Mouse (Mus musculus) inflammation-experienced regulatory T-cells, adult 6 months (primary cell): ENCODE measurements around the gene Rsu1. TPM values are rescaled to one million over a fixed set of nuclear protein-coding genes. Genes with fewer than 3 reads are reported as not detected.

Source experiments
- ATAC-seq: one replicate; pipeline ENCODE4 v1.8.0; 2017
- polyA plus RNA-seq, 3 experiments: library from polyadenylated mRNA; unstranded; fragments of 100-300 nt; shearing (Covaris generic); gene quantifications; one replicate each; pipeline ENCODE4 v1.2.1; 2017

Rsu1 gene
- polyA plus RNA-seq, 3 experiments from 2014 or later: 57.8 to 69.9 (median 69.4) TPM

GRCm38 (mm10) chr2:13161717-13162116 is 109.5 kb downstream of the Rsu1 start:
- ATAC-seq: no peak

GRCm38 (mm10) chr2:13145245-13145644 is 126.0 kb downstream of the Rsu1 start:
- no peak for ATAC-seq

DNA sequence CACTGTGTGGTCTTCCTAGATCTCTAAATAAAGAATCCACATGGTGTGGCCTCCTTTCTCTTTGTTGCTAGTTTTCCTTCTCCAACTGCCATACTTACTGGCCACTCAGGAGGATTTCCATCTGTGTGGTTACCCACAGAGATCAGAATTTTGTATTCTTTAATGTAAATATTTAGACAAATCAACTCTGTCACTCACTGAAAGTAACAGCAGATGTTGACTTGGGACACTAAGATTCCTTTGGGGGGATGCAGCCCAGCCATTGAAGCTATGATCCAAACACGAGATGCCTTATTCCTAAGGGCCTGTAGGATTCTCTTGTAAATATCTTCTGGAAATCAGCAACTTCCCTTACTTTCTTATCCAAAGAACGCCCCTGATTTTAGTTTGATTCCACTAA is 136.3 kb downstream of the Rsu1 start:
- ATAC-seq: no peak

- ATAC-seq: peak; percentile 94
These were observed 138.4 kb downstream of the Rsu1 start for GRCm38 (mm10) chr2:13132841-13133240.

DNA sequence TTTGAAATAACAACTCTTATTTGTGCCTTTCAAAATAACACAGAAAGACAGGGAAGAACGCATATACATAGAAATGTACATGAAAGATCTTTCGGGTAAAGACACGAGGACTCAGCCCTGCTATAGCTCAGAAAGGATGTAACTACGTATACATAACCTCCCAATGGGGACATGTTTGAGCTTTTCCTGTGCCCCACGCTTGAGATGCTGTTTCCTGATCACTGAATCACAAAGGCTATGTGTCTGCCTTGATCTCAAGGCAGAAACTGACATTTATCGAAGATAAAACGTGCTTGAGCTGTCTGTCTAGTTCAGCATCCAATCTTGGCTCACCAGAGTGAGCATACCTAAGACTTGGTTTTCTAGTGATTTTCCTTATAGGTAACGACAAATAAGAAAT is 138.8 kb downstream of the Rsu1 start:
- peak; percentile 76 for ATAC-seq

GRCm38 (mm10) chr2:13129859-13130258 is 141.4 kb downstream of the Rsu1 start:
- peak; percentile 16 for ATAC-seq

- no peak for ATAC-seq
These were observed 141.9 kb downstream of the Rsu1 start for GRCm38 (mm10) chr2:13129337-13129736.

- no peak for ATAC-seq
These were observed 150.8 kb downstream of the Rsu1 start for GRCm38 (mm10) chr2:13120461-13120860.

GRCm38 (mm10) chr2:13117896-13118295 is 153.3 kb downstream of the Rsu1 start:
- ATAC-seq: no peak

- no peak for ATAC-seq
These were observed 164.7 kb downstream of the Rsu1 start for GRCm38 (mm10) chr2:13106531-13106930.

GRCm38 (mm10) chr2:13104388-13104787 is 166.8 kb downstream of the Rsu1 start:
- ATAC-seq: no peak

GRCm38 (mm10) chr2:13103797-13104200 is 167.4 kb downstream of the Rsu1 start:
- ATAC-seq: no peak

DNA sequence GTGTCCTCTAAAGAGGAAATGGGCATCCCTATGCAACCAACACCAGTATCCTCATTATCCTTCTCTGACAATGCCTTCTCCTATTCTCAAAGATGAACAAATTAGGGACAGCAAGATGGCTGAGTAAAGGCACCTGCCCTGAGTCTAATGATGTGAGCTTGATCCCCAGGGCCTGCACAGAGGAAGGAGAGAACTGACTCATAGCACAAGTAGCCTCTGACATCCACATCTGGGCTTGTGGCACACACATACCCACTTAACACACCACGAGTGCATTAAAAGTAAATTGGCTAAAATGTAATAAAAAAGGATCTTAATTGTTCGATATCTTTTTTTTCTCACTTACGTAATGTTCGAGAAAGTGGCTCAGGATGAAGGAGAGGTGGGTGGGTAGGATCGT is 177.2 kb downstream of the Rsu1 start:
- ATAC-seq: no peak

GRCm38 (mm10) chr2:13093570-13093969 is 177.6 kb downstream of the Rsu1 start:
- no peak for ATAC-seq

- no peak for ATAC-seq
These were observed 179.7 kb downstream of the Rsu1 start for GRCm38 (mm10) chr2:13091399-13092015.

DNA sequence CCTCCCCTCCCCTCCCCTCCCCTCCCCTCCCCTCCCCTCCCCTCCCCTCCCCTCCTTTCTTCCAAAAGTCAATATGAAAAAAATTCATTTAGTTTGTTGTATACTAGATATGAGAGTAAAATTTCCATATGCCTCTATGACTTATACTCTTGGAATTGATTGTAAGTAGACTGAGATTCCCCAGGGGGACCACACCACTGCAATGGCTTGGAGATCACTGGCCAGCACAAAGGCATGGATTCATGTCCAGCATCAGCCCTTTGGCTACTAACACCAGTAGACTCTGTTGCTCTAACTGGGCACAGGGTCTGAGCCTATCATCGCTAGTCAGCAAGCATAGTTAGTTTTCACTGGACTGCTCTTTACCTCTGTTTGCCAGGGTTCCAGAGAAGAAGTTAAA is 180.4 kb downstream of the Rsu1 start:
- ATAC-seq: no peak

GRCm38 (mm10) chr2:13089861-13090260 is 181.4 kb downstream of the Rsu1 start:
- no peak for ATAC-seq

- no peak for ATAC-seq
These were observed 182.9 kb downstream of the Rsu1 start for GRCm38 (mm10) chr2:13088266-13088665.

DNA sequence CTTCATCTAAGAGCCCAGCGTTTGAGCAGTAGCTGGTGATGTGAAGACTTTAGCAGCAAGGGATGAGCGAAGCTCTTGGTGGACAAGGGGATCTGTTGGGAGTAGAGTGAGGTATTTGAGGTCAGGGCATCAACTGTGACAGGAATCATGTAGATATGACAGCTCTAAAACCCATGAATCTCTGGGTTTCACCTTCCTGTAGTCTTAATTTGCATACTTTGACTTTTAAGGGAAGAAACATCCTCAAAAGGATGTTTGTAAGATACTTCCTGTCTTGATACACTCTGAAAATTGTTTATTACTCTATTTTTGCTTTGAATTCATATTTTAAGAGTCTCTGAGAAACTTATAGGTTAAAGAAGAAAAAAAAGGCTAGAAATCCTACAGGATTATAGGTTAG is 183.4 kb downstream of the Rsu1 start:
- peak; percentile 79 for ATAC-seq

DNA sequence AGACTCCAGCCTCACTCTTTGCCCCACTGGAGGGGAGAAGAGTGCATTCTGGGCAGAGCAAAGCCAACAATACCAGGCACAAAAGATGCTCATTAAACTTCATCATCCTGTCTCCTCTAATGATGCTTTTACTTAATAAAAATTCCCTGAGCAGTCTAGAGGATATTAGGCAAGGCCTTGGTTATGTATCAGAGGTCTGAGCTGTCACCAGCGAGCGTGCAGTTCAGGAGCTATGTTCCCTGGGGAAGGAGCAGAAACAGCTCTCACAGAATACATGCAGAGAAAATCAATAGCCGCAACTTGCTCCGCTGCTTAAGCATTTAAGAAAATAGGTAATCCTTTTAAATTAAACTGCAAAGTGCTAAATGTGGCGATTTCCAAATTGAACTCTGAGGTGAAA is 187.0 kb downstream of the Rsu1 start:
- ATAC-seq: no peak

DNA sequence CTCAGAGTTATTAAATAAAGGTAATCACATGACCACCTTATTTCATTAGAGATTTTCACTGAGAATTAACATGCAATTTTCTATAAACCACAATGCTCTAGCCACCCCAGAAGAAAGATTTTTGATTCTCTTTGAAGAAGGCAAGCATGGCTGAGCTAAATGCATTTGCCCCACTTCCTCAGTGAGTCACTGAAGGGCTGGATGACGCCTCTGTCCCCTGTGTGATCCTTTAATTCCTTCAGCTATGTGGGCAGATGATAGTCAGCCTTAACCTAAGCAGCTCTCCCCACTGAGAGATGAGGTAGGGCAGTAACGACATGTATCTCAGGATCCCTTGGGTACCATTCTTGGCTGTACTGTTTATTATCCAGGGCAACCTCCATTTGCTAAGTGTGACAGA is 190.7 kb downstream of the Rsu1 start:
- peak; percentile 48 for ATAC-seq

DNA sequence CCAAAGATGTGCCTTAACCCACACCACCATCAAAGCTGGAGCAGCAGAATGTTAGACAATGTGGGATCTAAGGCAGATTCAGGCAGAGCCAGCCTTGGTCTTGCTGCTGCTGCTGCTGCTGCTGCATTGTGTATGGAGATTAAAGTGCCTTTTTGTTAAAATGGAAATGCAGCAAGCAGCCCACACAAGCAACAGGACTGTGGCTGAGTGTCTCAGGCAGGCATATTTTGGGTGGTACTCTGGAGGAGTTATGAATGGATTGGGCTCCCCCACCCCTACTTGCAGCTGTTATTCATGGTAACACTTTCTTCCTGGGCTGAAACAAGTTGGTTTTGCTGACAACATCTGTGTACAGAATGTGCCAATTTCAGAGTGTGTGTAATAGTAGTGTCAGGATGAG is 199.0 kb downstream of the Rsu1 start:
- ATAC-seq: no peak

GRCm38 (mm10) chr2:13060426-13061170 is 210.6 kb downstream of the Rsu1 start:
- ATAC-seq: no peak

DNA sequence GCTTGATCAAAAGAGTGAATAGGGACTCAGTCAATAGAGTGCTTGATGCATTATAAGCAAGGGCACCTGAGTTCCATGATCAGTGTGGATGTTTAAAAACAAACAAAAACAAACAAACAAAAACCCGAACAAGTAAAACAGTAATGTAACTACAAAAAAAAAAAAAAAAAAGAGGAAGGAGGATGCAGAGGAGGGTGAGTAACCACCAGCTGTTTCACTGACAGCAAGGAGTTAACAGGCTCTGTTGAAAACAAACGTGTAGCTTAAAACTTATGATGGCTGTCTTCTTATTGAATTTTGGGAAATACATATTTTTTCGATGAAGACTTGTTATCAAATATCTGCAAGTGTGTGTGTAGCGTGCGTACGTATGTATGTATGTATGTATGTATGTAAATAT is 222.6 kb downstream of the Rsu1 start:
- no peak for ATAC-seq

DNA sequence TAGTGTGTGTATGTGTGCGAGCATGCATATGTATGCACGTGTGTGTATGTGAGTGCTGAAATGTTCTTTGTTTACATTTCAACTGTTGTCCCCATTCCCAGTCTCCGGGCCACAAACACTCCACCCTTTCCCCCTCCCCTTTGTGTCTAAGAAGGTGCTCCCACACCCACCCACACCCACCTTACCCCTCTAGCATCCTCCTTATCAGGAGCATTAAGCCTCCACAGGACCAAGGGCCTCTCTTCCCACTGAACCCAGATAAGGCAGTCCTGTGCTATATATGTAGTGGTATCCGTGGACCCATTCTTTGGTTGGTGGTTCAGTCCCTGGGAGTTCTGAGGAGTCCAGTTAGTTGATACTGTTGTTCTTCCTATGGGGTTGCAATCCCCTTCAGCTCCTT is 226.7 kb downstream of the Rsu1 start:
- no peak for ATAC-seq
